Mouse (Mus musculus): ENCODE measurements around the gene Zic1. TPM values are rescaled to one million over a fixed set of nuclear protein-coding genes. Genes with fewer than 3 reads are reported as not detected.
A peak's percentile ranks its signal among the peaks of the same experiment; 100 is the strongest.

Gene Zic1
- total RNA-seq, 2 experiments from 2014 or later, result 12.1 to 18.4 TPM

- Histone ChIP-seq H3K4me3 (peak within 1 kb of the TSS; percentile 49), H3K27ac (peak within 1 kb of the TSS; percentile 57; the same call in 1 of the 2 replicates)
- TF ChIP-seq CTCF (conservative IDR thresholded peaks at IDR 0.05), result no peak
- no peak for DNase-seq (ENCODE audit: low spot score in 2 of 2)
Observed at GRCm38 (mm10) chr9:91361856-91362601, 3.6 kb downstream of the Zic1 start, which contains the start of gene Zic4. TSS of gene Zic4 (plus strand) at chr9:91362413.

DNA sequence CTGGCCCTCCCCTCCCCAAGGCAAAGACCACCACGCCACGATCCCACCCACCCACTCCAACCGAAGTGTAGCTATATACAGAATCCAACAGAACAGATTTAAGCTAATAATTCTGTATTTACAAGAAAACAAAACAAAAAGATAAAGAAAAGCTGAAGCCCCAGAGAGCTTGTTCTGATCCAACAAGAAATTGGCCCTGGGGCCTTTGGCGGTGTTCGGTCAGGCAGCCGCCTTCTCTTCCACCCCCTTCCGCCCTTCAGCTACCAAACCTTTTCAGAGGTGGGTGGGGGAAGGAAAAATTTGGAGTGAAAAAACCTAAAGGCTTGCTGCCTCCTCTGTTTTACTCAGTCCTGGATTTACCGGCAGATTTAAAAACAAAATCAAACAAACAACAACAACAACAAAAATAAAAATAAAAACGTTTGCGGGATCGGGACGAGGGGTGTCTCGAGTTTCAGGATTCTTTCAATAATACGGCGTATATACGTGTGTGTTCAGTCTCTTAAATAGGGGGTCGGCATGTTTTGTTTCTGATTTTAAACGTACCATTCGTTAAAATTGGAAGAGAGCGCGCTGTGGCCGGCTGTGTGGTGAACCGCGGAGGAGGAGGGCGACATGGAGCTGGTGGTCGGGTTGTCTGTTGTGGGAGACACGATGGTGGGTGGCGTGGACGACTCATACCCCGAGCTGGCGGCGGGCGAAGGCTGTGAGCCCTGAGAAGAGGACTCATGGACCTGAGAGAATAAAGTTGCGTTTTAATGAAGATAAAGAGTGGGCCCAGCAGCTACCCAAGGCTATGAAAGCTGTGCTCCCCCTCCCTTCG, 4.4 kb downstream of the Zic1 start:
- no peak for TF ChIP-seq CTCF (conservative IDR thresholded peaks at IDR 0.05)
- Histone ChIP-seq H3K27ac (0 out of 2 replicates have a peak overlapping the region, but pooled peaks have one; percentile 57), H3K4me3 (peak overlapping the region; percentile 49)
- no peak for DNase-seq (ENCODE audit: low spot score in 2 of 2)

DNA sequence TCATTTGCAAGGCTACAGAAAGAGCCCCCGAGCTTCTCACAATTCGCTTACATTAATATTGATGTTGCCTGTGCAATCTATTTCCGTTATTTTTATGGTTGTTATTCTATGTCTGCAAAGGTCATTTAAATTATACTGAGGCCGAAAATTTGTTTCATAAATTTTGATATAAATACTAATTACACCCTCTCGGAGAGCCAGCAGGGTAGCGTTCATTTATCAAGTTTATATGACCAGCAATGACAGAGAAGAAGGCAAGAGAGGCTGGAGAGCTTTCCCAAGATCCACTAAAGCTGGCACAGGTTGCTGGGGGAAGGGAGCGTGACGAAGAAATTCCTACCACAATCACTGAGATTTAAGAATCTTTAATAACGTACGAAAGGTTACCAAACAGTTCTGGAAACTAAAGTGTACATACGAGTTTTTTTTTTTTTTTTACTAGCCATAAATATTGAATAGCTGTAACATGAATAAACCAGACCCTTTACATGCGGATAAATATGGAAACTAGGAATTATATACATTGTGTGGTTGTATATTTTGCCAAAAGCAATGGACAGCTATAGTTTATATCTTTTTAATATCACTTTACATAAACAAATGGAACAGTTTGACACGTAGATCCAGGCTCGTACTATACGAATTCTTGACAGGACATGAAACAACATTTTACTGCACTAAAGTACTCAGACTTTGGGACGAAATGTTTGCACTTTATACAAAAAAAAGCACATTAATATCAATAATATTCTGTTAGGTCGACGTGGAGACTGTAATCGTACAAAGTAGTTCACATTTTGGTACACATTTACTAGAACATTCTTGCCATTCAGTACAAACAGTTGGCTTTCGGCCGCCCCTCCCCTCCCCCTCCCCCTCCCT, 5.2 kb downstream of the Zic1 start:
- H3K4me3 ChIP-seq, result no peak overlapping the region; the same call in 1 of the 2 replicates
- no peak overlapping the region for H3K27ac ChIP-seq
- no peak for TF ChIP-seq CTCF (conservative IDR thresholded peaks at IDR 0.05)
- DNase-seq (ENCODE audit: low spot score in 2 of 2), result no peak

DNA sequence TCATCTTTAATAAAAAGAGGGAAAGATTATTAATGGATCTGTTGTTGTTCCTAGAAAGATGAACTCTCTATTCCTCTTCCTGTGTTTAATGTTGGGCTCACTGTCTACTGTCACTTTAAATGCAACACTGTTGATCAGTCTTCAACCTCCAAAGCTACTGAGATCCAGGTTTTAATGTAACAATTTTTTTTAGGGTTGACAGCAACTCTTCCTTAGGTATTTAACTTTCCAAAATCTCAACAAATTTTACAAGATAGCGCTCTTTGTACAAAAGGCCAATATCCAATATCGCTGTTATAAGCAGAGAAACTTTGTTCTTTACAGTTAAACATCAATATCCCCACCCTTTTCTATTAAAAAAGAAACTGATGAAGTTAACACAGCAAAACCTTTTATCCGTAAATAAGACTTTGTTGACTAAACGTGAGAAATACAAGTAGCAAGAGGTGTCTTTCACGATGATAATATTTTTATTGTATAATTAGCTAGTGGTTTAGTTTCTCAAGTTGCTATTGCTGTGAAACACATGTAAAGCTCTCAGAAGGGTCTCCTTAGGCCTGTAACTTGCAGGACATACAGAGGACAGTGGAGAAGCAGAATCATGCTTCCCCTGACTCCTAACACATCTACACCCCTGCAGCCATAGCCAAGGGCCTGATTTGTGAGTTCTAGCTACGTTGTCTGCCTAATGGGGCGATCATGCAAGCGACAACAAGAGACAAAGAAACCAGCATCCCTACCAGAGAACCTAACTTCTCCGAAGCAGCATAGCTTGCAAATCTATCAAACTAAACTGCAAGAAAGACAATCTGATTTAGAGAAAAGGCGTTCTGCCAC, 6.5 kb downstream of the Zic1 start:
- no peak for DNase-seq (ENCODE audit: low spot score in 2 of 2)
- Histone ChIP-seq H3K27ac (no peak overlapping the region), H3K4me3 (no peak overlapping the region)
- TF ChIP-seq CTCF (conservative IDR thresholded peaks at IDR 0.05), result no peak

DNA sequence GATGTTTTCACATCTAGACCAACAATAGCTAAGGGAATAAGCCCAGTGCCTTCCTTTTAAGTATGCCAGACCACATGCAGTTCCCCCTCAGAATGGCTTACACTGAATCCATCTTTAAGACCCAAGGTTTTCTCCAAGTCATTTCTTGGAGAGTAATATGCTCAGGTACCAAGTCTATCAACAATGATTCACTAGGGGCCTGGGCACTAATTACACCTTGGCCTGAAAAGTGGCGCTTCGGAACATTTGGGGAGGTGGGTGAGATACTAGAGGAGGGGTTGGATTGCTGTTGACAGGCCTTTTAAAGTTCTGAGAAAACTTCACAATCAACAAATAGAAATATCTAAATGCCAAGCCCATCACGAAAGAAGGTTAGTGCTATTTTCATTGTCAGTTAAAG, 8.3 kb downstream of the Zic1 start:
- H3K27ac ChIP-seq, result no peak overlapping the region

DNA sequence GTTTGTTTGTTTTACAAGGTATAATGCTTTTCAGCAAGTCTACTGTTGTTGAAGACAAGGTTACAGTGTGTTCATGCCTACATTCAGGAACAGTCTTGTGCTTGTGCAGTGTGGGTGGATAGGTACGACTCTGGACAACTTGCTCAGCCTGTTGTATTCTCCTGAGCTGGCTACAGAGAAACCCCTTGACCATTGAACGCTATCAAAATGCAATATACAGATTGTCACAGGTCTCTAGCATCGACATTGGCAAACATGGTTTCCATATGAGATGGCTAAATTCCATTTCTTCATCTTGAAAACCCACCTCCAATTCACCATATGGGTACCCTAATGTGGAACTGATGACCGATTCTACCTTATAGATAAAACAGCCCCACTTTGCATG, 9.3 kb downstream of the Zic1 start:
- H3K27ac ChIP-seq, result no peak overlapping the region
- no peak overlapping the region for H3K4me3 ChIP-seq
- DNase-seq (ENCODE audit: low spot score in 2 of 2), result no peak

More for the DNA sequence above, 8.3 kb downstream of the Zic1 start:
- no peak for TF ChIP-seq CTCF (conservative IDR thresholded peaks at IDR 0.05)
- no peak overlapping the region for H3K4me3 ChIP-seq
- no peak for DNase-seq (ENCODE audit: low spot score in 2 of 2)

GRCm38 (mm10) chr9:91355629-91356352, 9.8 kb downstream of the Zic1 start:
- no peak for TF ChIP-seq CTCF (conservative IDR thresholded peaks at IDR 0.05)
- peak; percentile 16 to 45 for DNase-seq (ENCODE audit: low spot score in 2 of 2)
- Histone ChIP-seq H3K4me3 (peak overlapping the region; percentile 41), H3K27ac (0 out of 2 replicates have a peak overlapping the region, but pooled peaks have one; percentile 36)

More for the DNA sequence above, 9.3 kb downstream of the Zic1 start:
- TF ChIP-seq CTCF (conservative IDR thresholded peaks at IDR 0.05), result no peak

DNA sequence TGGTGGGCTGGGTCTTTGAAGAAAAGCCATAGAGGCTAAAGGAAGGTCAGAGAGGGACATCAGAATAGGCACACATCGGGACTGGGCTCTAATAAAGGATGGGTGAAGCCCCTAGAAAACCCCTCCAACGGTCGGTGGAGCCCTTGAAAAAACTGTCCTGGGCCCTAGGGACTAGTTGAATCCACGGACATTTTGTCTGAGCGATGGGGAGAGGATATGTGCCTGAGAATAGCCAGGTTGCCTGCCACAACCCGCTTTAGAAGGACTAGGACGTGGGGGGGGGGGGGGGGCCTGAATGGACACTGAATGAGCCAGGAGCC, 10.4 kb downstream of the Zic1 start:
- no peak for TF ChIP-seq CTCF (conservative IDR thresholded peaks at IDR 0.05)
- Histone ChIP-seq H3K4me3 (peak overlapping the region; percentile 41; the same call in 1 of the 2 replicates), H3K27ac (0 out of 2 replicates have a peak overlapping the region, but pooled peaks have one; percentile 32)
- no peak for DNase-seq (ENCODE audit: low spot score in 2 of 2)

GRCm38 (mm10) chr9:91354434-91355269, 11.0 kb downstream of the Zic1 start:
- no peak for TF ChIP-seq CTCF (conservative IDR thresholded peaks at IDR 0.05)
- DNase-seq (ENCODE audit: low spot score in 2 of 2), result no peak
- H3K4me3 ChIP-seq, result no peak overlapping the region; the same call in 1 of the 2 replicates
- peak overlapping the region; percentile 46; the same call in 1 of the 2 replicates for H3K27ac ChIP-seq
